Mouse (Mus musculus) megakaryocyte, embryonic 14.5 days (primary cell): ENCODE data around the gene Jtb.

Source experiments
- FLI1 ChIP-seq: IDR thresholded peaks from 2 replicates; pipeline ENCODE4 v1.6.1; 2012; ENCODE audit warnings: low read length, inconsistent platforms, mixed read lengths
- GATA1 ChIP-seq: IDR thresholded peaks from 3 replicates; pipeline ENCODE4 v1.6.1; 2012; ENCODE audit warnings: mixed read lengths, low read length, inconsistent platforms, borderline replicate concordance

- TF ChIP-seq FLI1 (0 out of 2 replicates have a peak, but pooled peaks have one; percentile 25), GATA1 (no peak)
These were observed 22.4 kb downstream of the Jtb start, which contains the start of gene Crtc2 for GRCm38 (mm10) chr3:90253653-90254418.
